Mouse (Mus musculus): ENCODE results near the gene Psd4. TPM values are rescaled to one million over a fixed set of nuclear protein-coding genes. Genes with fewer than 3 reads are reported as not detected.
A peak's percentile ranks its signal among the peaks of the same experiment; 100 is the strongest.

Psd4 gene
- 0.79 and 1.8 TPM in 2 replicates for polyA plus RNA-seq (2014; fragmentation: Nextera tagmentation; extraction: Ambion mirVana)

GRCm38 (mm10) chr2:24367030-24367894, at the start of gene Psd4:
TSS of gene Psd4 (plus strand) at chr2:24367580.
- no peaks in the 10 kb centered on the region for H3K4me1 ChIP-seq (ENCODE audit: insufficient read depth)
- no peak within 1 kb of the TSS for H3K27ac ChIP-seq (ENCODE audit: low read depth)
- peak within 1 kb of the TSS; percentile 17 for H3K9ac ChIP-seq
- H3K4me2 ChIP-seq: peak within 1 kb of the TSS; percentile 66
- H3K27me3 ChIP-seq (ENCODE audit: insufficient read depth, low read length): no peaks in the 10 kb centered on the region
- no peaks in the 10 kb centered on the region for H3K9me3 ChIP-seq (ENCODE audit: low read depth, low read length)
- ATAC-seq (ENCODE audit: insufficient read depth) (peak; percentile 99), DNase-seq (peak; percentile 89)
- TF ChIP-seq CTCF (IDR thresholded peaks at IDR 0.05; ENCODE audit: low read depth): 0 out of 2 replicates have a peak, but pooled peaks have one; percentile 1
- 3% methylated on average over 47 of the region's 47 CpGs for WGBS
- H3K36me3 ChIP-seq (ENCODE audit: insufficient read depth): no peaks in the 10 kb centered on the region
- H3K4me3 ChIP-seq (ENCODE audit: low read depth, low read length): peak within 1 kb of the TSS; percentile 29

GRCm38 (mm10) chr2:24317919-24318598, 49.3 kb upstream of the Psd4 start:
- ATAC-seq (ENCODE audit: insufficient read depth) (no peak), DNase-seq (no peak)
- H3K27me3 ChIP-seq (ENCODE audit: insufficient read depth, low read length): no peaks in the 10 kb centered on the region
- no peaks in the 10 kb centered on the region for H3K9me3 ChIP-seq (ENCODE audit: low read depth, low read length)
- H3K36me3 ChIP-seq (ENCODE audit: insufficient read depth): no peaks in the 10 kb centered on the region
- no peak overlapping the region for H3K4me2 ChIP-seq
- H3K4me3 ChIP-seq (ENCODE audit: low read depth, low read length): no peak overlapping the region
- no peak overlapping the region for H3K9ac ChIP-seq
- no peak overlapping the region for H3K27ac ChIP-seq (ENCODE audit: low read depth)
- no peaks in the 10 kb centered on the region for H3K4me1 ChIP-seq (ENCODE audit: insufficient read depth)
- TF ChIP-seq CTCF (IDR thresholded peaks at IDR 0.05; ENCODE audit: low read depth): no peak
- 70% methylated on average over 4 of the region's 4 CpGs for WGBS

- TF ChIP-seq CTCF (IDR thresholded peaks at IDR 0.05; ENCODE audit: low read depth): no peak
- no peaks in the 10 kb centered on the region for H3K36me3 ChIP-seq (ENCODE audit: insufficient read depth)
- no peaks in the 10 kb centered on the region for H3K9me3 ChIP-seq (ENCODE audit: low read depth, low read length)
- DNase-seq (no peak), ATAC-seq (ENCODE audit: insufficient read depth) (no peak)
- no peak overlapping the region for H3K9ac ChIP-seq
- no peaks in the 10 kb centered on the region for H3K4me1 ChIP-seq (ENCODE audit: insufficient read depth)
- H3K4me2 ChIP-seq: no peak overlapping the region
- no peaks in the 10 kb centered on the region for H3K27me3 ChIP-seq (ENCODE audit: insufficient read depth, low read length)
- 50% methylated on average over 3 of the region's 3 CpGs for WGBS
- H3K4me3 ChIP-seq (ENCODE audit: low read depth, low read length): no peak overlapping the region
- no peak overlapping the region for H3K27ac ChIP-seq (ENCODE audit: low read depth)
Observed at GRCm38 (mm10) chr2:24335333-24335732, 32.0 kb upstream of the Psd4 start.

- 59% methylated on average over 2 of the region's 2 CpGs for WGBS
- no peak for ATAC-seq (ENCODE audit: insufficient read depth)
Observed at GRCm38 (mm10) chr2:24336545-24336944, 30.8 kb upstream of the Psd4 start, which contains the start of gene Il1rn. TSS of gene Il1rn (plus strand) at chr2:24336853.

GRCm38 (mm10) chr2:24341395-24341885, 25.9 kb upstream of the Psd4 start:
- Histone ChIP-seq H3K27me3 (ENCODE audit: insufficient read depth, low read length) (no peaks in the 10 kb centered on the region), H3K9me3 (ENCODE audit: low read depth, low read length) (no peaks in the 10 kb centered on the region), H3K9ac (no peak overlapping the region), H3K4me1 (ENCODE audit: insufficient read depth) (no peaks in the 10 kb centered on the region), H3K27ac (ENCODE audit: low read depth) (no peak overlapping the region), H3K36me3 (ENCODE audit: insufficient read depth) (no peaks in the 10 kb centered on the region), H3K4me2 (no peak overlapping the region), H3K4me3 (ENCODE audit: low read depth, low read length) (no peak overlapping the region)
- ATAC-seq (ENCODE audit: insufficient read depth) (no peak), DNase-seq (no peak)
- no peak for TF ChIP-seq CTCF (IDR thresholded peaks at IDR 0.05; ENCODE audit: low read depth)
- WGBS: 57% methylated on average over 3 of the region's 3 CpGs

More at GRCm38 (mm10) chr2:24336545-24336944, 30.8 kb upstream of the Psd4 start, which contains the start of gene Il1rn:
- TF ChIP-seq CTCF (IDR thresholded peaks at IDR 0.05; ENCODE audit: low read depth): no peak
- H3K36me3 ChIP-seq (ENCODE audit: insufficient read depth): no peaks in the 10 kb centered on the region
- no peak within 1 kb of the TSS for H3K27ac ChIP-seq (ENCODE audit: low read depth)
- H3K9ac ChIP-seq: no peak within 1 kb of the TSS
- DNase-seq: no peak
- no peaks in the 10 kb centered on the region for H3K27me3 ChIP-seq (ENCODE audit: insufficient read depth, low read length)
- no peaks in the 10 kb centered on the region for H3K9me3 ChIP-seq (ENCODE audit: low read depth, low read length)
- H3K4me2 ChIP-seq: no peak within 1 kb of the TSS
- no peak within 1 kb of the TSS for H3K4me3 ChIP-seq (ENCODE audit: low read depth, low read length)
- H3K4me1 ChIP-seq (ENCODE audit: insufficient read depth): no peaks in the 10 kb centered on the region

GRCm38 (mm10) chr2:24344619-24345018, 22.8 kb upstream of the Psd4 start:
- Histone ChIP-seq H3K36me3 (ENCODE audit: insufficient read depth) (no peaks in the 10 kb centered on the region), H3K9me3 (ENCODE audit: low read depth, low read length) (no peaks in the 10 kb centered on the region), H3K4me3 (ENCODE audit: low read depth, low read length) (no peak overlapping the region), H3K9ac (no peak overlapping the region), H3K4me1 (ENCODE audit: insufficient read depth) (no peaks in the 10 kb centered on the region), H3K27ac (ENCODE audit: low read depth) (no peak overlapping the region), H3K4me2 (no peak overlapping the region), H3K27me3 (ENCODE audit: insufficient read depth, low read length) (no peaks in the 10 kb centered on the region)
- ATAC-seq (ENCODE audit: insufficient read depth) (no peak), DNase-seq (no peak)
- TF ChIP-seq CTCF (IDR thresholded peaks at IDR 0.05; ENCODE audit: low read depth): no peak
- 49% methylated on average over 4 of the region's 4 CpGs for WGBS

- Histone ChIP-seq H3K9me3 (ENCODE audit: low read depth, low read length) (no peaks in the 10 kb centered on the region), H3K9ac (no peak overlapping the region), H3K4me1 (ENCODE audit: insufficient read depth) (no peaks in the 10 kb centered on the region), H3K27ac (ENCODE audit: low read depth) (no peak overlapping the region), H3K4me3 (ENCODE audit: low read depth, low read length) (no peak overlapping the region), H3K27me3 (ENCODE audit: insufficient read depth, low read length) (no peaks in the 10 kb centered on the region), H3K4me2 (no peak overlapping the region), H3K36me3 (ENCODE audit: insufficient read depth) (no peaks in the 10 kb centered on the region)
- no peak for DNase-seq
- no peak for TF ChIP-seq CTCF (IDR thresholded peaks at IDR 0.05; ENCODE audit: low read depth)
- 71% methylated on average over 8 of the region's 8 CpGs for WGBS
- ATAC-seq (ENCODE audit: insufficient read depth): no peak
Observed at GRCm38 (mm10) chr2:24345056-24345455, 22.3 kb upstream of the Psd4 start.
